Mouse (Mus musculus) heart, embryonic 14.5 days (tissue): ENCODE data around the gene Ccdc83. TPM values are rescaled to one million over a fixed set of nuclear protein-coding genes. Genes with fewer than 3 reads are reported as not detected.

Experiments
- ATAC-seq: fragments of 200-750 bp; cut with Nextera tagmentation; 2 replicates; pipeline ENCODE4 v1.8.0; 2017; ENCODE audit warnings: low read depth, moderate TSS enrichment; ENCODE audit not compliant: insufficient number of reproducible peaks, insufficient read depth, low FRiP score
- H3K27ac ChIP-seq, 2 experiments: fragments of 200-500 bp in 1 of 2; fragments of 300-500 bp in 1 of 2; sonication (generic) in 1 of 2; replicated peaks in 1 of 2; 2 replicates each; pipeline ENCODE4 v1.5.1; 2012 to 2014; ENCODE audit warnings: low read depth in 2 of 2, low read length in 2 of 2, control low read depth in 1 of 2, mild to moderate bottlenecking in 1 of 2, mixed read lengths in 1 of 2; ENCODE audit not compliant: control insufficient read depth in 1 of 2, insufficient read depth in 1 of 2
- H3K27me3 ChIP-seq: fragments of 300-500 bp; sonication (generic); 2 replicates; pipeline ENCODE4 v1.6.1; 2014; ENCODE audit warnings: mild to moderate bottlenecking, low read length, control low read depth; ENCODE audit not compliant: control insufficient read depth, insufficient read depth
- H3K36me3 ChIP-seq: fragments of 300-500 bp; sonication (generic); 2 replicates; pipeline ENCODE4 v1.6.1; 2014; ENCODE audit warnings: mild to moderate bottlenecking, control low read depth, low read length, mixed read lengths; ENCODE audit not compliant: control insufficient read depth, insufficient read depth
- H3K4me1 ChIP-seq, 2 experiments: fragments of 200-500 bp in 1 of 2; fragments of 300-500 bp in 1 of 2; sonication (generic) in 1 of 2; 2 replicates each; pipeline ENCODE4 v1.6.1; 2012 to 2014; ENCODE audit warnings: low read length in 2 of 2, control low read depth in 1 of 2, mixed read lengths in 1 of 2; ENCODE audit not compliant: control insufficient read depth in 2 of 2, insufficient read depth in 2 of 2
- H3K4me2 ChIP-seq: fragments of 300-500 bp; sonication (generic); 2 replicates; pipeline ENCODE4 v1.6.1; 2014; ENCODE audit warnings: mild to moderate bottlenecking, low read length
- H3K4me3 ChIP-seq, 2 experiments: fragments of 200-500 bp in 1 of 2; fragments of 300-500 bp in 1 of 2; sonication (generic) in 1 of 2; 2 replicates each; pipeline ENCODE4 v1.5.1; 2012 to 2014; ENCODE audit warnings: low read length in 2 of 2, mild to moderate bottlenecking in 2 of 2, control low read depth in 1 of 2, low read depth in 1 of 2, moderate library complexity in 1 of 2; ENCODE audit not compliant: control insufficient read depth in 1 of 2, insufficient read depth in 1 of 2
- H3K9ac ChIP-seq: fragments of 300-500 bp; sonication (generic); 2 replicates; pipeline ENCODE4 v1.6.1; 2014; ENCODE audit warnings: mild to moderate bottlenecking, low read length
- H3K9me3 ChIP-seq: fragments of 300-500 bp; sonication (generic); 2 replicates; pipeline ENCODE4 v1.6.1; 2016; ENCODE audit warnings: low read length, control low read depth; ENCODE audit not compliant: control insufficient read depth
- WGBS: fragments of 180-500 bp; shearing (Covaris S2); extraction: QIAGEN DNeasy Blood & Tissue Kit; methylation state at CpG from one replicate; pipeline ENCODE4 v1.1.7; 2014; 5-methylcytosine and 5-hydroxymethylcytosine counted together
- polyA plus RNA-seq: library from polyadenylated mRNA; unstranded; fragments of >200 nt; fragmentation: Nextera tagmentation; extraction: Ambion mirVana; gene quantifications from 2 replicates; pipeline ENCODE4 v1.2.1, GENCODE M21; 2014

Ccdc83 gene
- polyA plus RNA-seq, 1 experiment from 2014 or later = not detected

- Histone ChIP-seq H3K27ac (peak within 1 kb of the TSS in 1 of 2 experiments; percentile 28; a peak in 1 of 4 replicates), H3K9ac (peak within 1 kb of the TSS; percentile 71), H3K4me2 (peak within 1 kb of the TSS; percentile 99), H3K4me1 (peaks cover 2 to 4% of the 10 kb centered on the region in 2 experiments; a peak in 1 of 4 replicates), H3K36me3 (no peaks in the 10 kb centered on the region), H3K27me3 (no peaks in the 10 kb centered on the region), H3K9me3 (no peaks in the 10 kb centered on the region), H3K4me3 (peak within 1 kb of the TSS; percentile 65 to 73)
- 1% methylated on average over 41 of the region's 43 CpGs for WGBS
- peak; percentile 73 for ATAC-seq
Measured at GRCm38 (mm10) chr7:90301942-90302646, 36.5 kb upstream of the Ccdc83 start, which contains the start of gene Sytl2. Gene Sytl2 (plus strand): TSS chr7:90302252.

GRCm38 (mm10) chr7:90291885-90292284 lies 26.3 kb upstream of the Ccdc83 start:
- 77% methylated on average over 6 of the region's 6 CpGs for WGBS
- H3K27me3 ChIP-seq = no peaks in the 10 kb centered on the region

GRCm38 (mm10) chr7:90284793-90285192 lies 19.2 kb upstream of the Ccdc83 start:
- Histone ChIP-seq H3K36me3 (no peaks in the 10 kb centered on the region), H3K27me3 (no peaks in the 10 kb centered on the region), H3K27ac (no peak overlapping the region), H3K4me1 (peaks cover 3 to 8% of the 10 kb centered on the region in 2 experiments; a peak in 2 of 4 replicates), H3K4me2 (no peak overlapping the region), H3K9ac (no peak overlapping the region), H3K9me3 (no peaks in the 10 kb centered on the region), H3K4me3 (no peak overlapping the region)
- ATAC-seq = no peak
- WGBS = 63% methylated on average over 7 of the region's 7 CpGs

More at GRCm38 (mm10) chr7:90291885-90292284, 26.3 kb upstream of the Ccdc83 start:
- no peak overlapping the region for H3K4me2 ChIP-seq
- no peaks in the 10 kb centered on the region for H3K9me3 ChIP-seq
- no peak overlapping the region for H3K27ac ChIP-seq
- H3K4me1 ChIP-seq = no peaks in the 10 kb centered on the region
- no peaks in the 10 kb centered on the region for H3K36me3 ChIP-seq
- no peak overlapping the region for H3K9ac ChIP-seq
- no peak for ATAC-seq
- H3K4me3 ChIP-seq = no peak overlapping the region

- no peak overlapping the region for H3K4me2 ChIP-seq
- H3K9ac ChIP-seq = no peak overlapping the region
- no peaks in the 10 kb centered on the region for H3K9me3 ChIP-seq
- H3K27me3 ChIP-seq = no peaks in the 10 kb centered on the region
- ATAC-seq = no peak
- peaks cover 3 to 8% of the 10 kb centered on the region in 2 experiments; a peak in 2 of 4 replicates for H3K4me1 ChIP-seq
- 88% methylated on average over 1 of the region's 1 CpGs for WGBS
- H3K4me3 ChIP-seq = no peak overlapping the region
- no peak overlapping the region for H3K27ac ChIP-seq
- H3K36me3 ChIP-seq = no peaks in the 10 kb centered on the region
Measured at GRCm38 (mm10) chr7:90282786-90283185, 17.2 kb upstream of the Ccdc83 start.

- no peak overlapping the region for H3K4me3 ChIP-seq
- H3K9me3 ChIP-seq = no peaks in the 10 kb centered on the region
- H3K27ac ChIP-seq = no peak overlapping the region
- 78% methylated on average over 11 of the region's 11 CpGs for WGBS
- no peak for ATAC-seq
- H3K4me1 ChIP-seq = peaks cover 3 to 8% of the 10 kb centered on the region in 2 experiments; a peak in 2 of 4 replicates
- H3K9ac ChIP-seq = no peak overlapping the region
- H3K27me3 ChIP-seq = no peaks in the 10 kb centered on the region
- H3K36me3 ChIP-seq = no peaks in the 10 kb centered on the region
- H3K4me2 ChIP-seq = no peak overlapping the region
Measured at GRCm38 (mm10) chr7:90281759-90282546, 16.4 kb upstream of the Ccdc83 start.

- no peak overlapping the region for H3K9ac ChIP-seq
- no peaks in the 10 kb centered on the region for H3K36me3 ChIP-seq
- H3K9me3 ChIP-seq = no peaks in the 10 kb centered on the region
- 61% methylated on average over 8 of the region's 8 CpGs for WGBS
- no peak overlapping the region for H3K4me3 ChIP-seq
- ATAC-seq = no peak
- H3K27me3 ChIP-seq = no peaks in the 10 kb centered on the region
- no peak overlapping the region for H3K4me2 ChIP-seq
- H3K27ac ChIP-seq = no peak overlapping the region
- H3K4me1 ChIP-seq = peaks cover 3 to 8% of the 10 kb centered on the region in 2 experiments; a peak in 2 of 4 replicates
Measured at GRCm38 (mm10) chr7:90280878-90281277, 15.3 kb upstream of the Ccdc83 start.

- 0 out of 2 replicates have a peak, but pooled peaks have one; percentile 43 for ATAC-seq
Measured at GRCm38 (mm10) chr7:90280274-90280875, 14.8 kb upstream of the Ccdc83 start.

More at GRCm38 (mm10) chr7:90280274-90280875, 14.8 kb upstream of the Ccdc83 start:
- H3K9ac ChIP-seq = no peak overlapping the region
- peaks cover 3 to 8% of the 10 kb centered on the region in 2 experiments; a peak in 2 of 4 replicates for H3K4me1 ChIP-seq
- no peaks in the 10 kb centered on the region for H3K9me3 ChIP-seq
- H3K27ac ChIP-seq = no peak overlapping the region
- no peak overlapping the region for H3K4me3 ChIP-seq
- WGBS = 23% methylated on average over 11 of the region's 11 CpGs
- no peaks in the 10 kb centered on the region for H3K36me3 ChIP-seq
- no peak overlapping the region for H3K4me2 ChIP-seq
- H3K27me3 ChIP-seq = no peaks in the 10 kb centered on the region
